Mouse (Mus musculus) bone marrow, adult 2 months (tissue): Measurements from ENCODE around the gene Egflam.

Experiments
- CTCF ChIP-seq: fragments of 200-500 bp; IDR thresholded peaks from 2 replicates; pipeline ENCODE4 v1.5.1; 2011; ENCODE audit warnings: low read length, control low read depth; ENCODE audit not compliant: control insufficient read depth, insufficient read depth
- POLR2A ChIP-seq: fragments of 200-500 bp; IDR thresholded peaks from 2 replicates; pipeline ENCODE4 v1.6.1; 2011; ENCODE audit warnings: low read depth, mild to moderate bottlenecking, control low read depth, low read length, borderline replicate concordance; ENCODE audit not compliant: control insufficient read depth

DNA sequence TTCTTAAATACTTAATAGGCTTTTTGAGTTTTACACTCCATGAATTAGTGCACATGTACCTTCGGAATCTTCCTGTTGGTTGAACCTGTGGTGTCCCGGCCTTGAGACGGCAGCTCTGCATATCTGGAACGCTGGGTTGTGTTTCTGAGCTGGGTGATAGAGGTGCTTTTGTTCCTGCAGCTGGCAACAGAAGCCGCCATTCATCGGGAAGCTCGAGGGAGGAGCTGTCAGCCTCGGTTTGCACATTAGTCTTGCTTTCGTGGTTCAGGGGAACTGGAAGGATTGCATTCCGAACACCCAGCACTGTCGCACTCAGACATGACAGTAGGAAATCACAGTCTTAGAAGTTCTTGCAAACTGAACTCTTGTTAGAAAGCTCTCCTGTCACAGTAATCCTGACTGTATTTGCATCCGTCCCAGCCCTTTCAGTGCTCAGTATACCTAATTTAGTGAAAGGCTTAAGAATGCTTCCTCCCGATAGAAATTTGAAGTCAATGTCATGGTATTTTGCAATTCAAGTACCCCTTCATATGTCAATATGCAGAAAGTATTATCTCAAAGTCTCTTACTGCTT lies 204.0 kb downstream of the Egflam start:
- no peak for TF ChIP-seq CTCF
- no peak for TF ChIP-seq POLR2A
